Mouse (Mus musculus): ENCODE measurements around the gene Myoz2.

Gene Myoz2

DNA sequence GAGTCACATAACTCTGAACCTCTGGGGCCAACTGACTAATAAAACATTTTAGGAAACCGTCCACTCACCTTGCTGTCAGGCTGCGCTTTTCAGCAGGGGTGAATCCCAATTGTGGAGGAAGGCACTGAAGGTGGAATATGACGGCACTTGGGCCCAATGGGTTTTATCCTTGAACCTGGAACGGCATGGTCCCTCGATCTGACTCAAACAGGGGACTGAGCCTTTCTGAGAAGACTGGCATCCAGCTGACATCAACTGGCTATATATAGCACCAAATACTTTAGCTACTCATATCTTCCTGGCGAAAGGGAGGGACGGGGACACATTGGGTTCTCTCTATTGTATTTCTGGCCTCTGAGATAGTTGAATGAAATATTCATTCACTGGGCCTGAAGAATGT is at the start of gene Myoz2:
Gene Myoz2, minus strand, starts transcription at position 264 of the 400 bp plus-strand sequence.
- DNase-seq (ENCODE audit: low spot score) = no peak

DNA sequence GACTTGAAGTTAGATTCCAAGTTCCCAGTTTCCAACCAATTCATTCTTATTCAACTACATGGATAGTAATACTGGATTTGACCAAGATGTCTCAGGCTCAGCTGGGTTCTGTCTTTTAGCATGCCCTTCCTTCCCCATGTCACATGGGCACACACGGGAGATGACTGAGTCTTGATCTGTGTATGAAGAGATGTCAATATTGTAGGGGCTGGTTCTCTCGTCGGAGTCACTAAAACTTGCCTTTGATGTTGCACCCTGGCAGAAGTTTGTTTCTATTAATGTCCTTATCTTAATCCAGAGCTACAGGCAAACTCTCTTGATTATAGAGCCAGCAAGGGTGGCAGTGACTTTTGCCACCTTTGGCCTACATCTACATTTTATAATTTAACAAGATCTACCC is 46.9 kb upstream of the Myoz2 start:
- no peak for DNase-seq (ENCODE audit: low spot score)

DNA sequence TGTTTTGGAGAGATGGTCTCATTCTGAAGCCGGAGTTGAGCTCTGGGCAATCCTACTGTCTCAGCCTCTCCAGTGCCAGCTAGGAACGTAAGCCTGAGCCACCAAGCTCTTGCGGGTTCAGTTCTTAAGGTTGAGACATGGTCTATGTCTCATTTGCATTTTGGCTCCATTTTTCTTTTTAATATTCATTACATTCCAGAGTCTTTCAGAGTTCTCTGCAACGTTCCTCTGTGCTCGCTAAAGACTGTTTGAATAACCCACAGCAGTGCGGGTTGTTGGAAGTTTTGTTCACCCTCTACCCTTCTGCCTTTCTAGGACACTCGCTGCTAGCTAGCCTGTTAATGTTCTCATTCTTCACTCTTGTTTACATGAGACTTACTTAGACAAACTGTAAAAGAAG is 46.1 kb upstream of the Myoz2 start:
- no peak for DNase-seq (ENCODE audit: low spot score)

DNA sequence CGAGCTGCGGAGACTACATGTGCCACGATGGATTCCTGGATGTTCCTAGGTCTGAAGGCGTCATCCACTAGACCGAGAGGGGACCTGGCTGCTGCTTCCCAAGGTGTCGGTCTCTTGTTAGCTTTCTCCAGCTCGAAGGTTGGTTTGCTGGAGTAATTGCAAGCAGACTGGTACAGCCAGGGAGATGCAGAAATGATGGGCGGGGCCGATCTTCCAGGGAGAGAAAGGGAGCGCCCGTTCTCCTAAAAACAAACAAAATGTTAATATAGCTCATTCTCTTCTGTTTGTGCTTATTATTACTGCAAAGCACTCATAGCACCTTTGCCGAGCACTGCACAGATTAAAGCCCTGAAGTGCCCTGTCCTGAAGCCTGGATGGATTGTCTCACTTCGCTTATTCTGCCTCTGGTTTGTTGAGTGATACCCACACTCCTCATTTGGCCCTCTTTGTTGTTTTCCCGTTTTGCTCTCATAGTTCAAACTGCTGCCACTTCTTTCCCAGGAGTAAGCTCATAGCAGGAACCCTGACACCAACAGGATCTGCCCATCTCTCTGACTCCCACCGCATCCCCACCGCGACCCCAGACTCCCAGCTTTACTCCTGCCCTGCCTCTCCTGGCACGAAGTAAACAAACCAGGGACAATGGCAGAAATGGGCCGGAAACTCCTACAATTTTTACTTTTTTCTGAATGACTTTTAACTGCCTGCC is 45.4 kb upstream of the Myoz2 start:
- no peak for DNase-seq (ENCODE audit: low spot score)

DNA sequence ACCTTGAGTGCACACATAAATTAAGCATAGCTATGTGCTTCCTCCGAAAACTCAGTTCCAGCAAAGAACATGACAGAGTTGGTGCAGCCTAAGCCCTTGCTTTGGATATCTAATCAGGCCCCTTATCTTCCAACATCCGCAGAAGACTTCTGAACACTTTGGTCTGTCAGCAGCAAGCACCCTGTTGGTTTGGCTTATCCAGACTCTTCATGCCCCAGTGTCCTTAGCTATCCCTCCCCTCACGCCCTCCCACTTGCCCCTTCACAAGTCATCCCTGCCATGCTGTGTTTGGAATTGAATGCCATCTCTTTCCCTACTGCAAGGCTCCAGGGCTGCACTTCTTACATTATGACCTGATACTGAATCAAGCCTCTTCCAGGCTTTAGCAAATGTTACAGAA is 40.9 kb upstream of the Myoz2 start:
- no peak for DNase-seq (ENCODE audit: low spot score)

DNA sequence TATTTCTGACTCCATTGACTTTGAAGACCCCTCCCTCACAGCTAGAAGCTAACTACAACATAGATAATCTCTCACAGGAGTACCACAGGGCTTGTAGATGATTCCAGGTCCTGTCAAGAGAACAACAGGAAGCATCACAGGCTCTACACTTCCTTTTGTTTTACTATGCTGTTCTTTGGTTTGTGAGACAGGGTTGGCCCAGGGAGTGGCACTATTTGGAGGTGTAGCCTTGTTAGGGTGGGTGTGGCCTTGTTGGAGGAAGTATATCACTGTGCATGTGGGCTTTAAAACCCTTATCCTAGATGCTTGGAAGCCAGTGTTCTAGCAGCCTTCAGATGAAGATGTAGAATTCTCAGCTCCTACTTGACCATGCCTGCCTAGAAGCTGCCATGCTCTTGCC is 40.2 kb upstream of the Myoz2 start:
- no peak for DNase-seq (ENCODE audit: low spot score)

DNA sequence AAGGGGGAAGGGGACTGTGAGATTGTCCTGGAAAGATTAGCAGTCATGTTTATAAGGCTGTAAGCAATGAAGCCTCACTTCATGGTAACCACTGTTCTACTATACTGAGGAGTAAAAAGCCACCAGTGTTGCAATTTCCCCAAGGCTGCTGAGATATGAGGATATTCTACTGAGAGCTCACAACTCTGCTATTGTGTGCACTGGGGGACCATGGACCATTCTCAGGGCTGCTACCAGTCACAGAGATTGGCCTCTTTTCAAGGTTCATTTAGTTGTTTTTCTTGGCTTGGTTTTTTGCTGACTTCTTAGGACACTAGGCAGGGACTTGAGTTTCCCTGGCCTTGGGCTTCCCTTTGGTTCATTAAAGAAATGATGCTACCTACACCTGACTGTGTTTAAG is 38.5 kb upstream of the Myoz2 start:
- DNase-seq (ENCODE audit: low spot score) = no peak

DNA sequence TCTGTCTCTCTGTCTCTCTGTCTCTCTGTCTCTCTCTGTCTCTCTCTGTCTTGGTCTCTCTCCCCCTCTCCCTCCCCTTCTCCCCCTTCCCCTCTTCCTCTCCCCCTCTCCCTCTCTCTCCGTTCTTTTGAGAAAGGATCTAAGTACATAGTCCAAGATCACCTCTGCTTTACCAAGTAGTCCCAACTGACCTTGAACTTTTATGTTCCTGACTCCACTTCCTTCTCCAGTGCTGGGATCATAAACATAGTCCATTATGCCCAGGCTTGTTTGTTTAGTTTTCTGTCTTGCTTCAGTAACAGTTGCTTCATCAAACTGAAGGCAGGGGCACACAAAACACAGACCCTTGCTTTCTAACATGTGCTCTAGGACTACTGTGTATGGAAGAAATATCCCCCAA is 37.7 kb upstream of the Myoz2 start:
- no peak for DNase-seq (ENCODE audit: low spot score)

DNA sequence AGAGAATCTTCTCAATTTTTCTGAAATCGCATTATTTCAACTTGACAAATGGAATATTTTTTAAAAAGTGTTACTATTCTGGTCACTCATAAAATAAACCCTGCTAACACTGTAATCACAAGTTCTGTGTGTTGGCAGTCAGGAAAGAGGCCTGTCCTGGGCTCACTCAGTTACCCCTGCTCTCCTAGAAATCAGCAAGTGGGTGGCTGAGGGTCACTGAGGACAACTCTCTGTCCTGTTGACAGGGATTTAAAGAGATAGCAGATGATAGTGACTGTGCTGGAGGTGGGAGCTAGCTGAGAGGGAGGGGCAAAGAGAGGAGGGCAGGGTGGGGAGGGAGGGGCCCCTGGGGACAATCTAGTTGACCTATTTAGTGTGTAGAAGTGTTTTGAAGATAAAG is 36.2 kb upstream of the Myoz2 start:
- DNase-seq (ENCODE audit: low spot score) = no peak

DNA sequence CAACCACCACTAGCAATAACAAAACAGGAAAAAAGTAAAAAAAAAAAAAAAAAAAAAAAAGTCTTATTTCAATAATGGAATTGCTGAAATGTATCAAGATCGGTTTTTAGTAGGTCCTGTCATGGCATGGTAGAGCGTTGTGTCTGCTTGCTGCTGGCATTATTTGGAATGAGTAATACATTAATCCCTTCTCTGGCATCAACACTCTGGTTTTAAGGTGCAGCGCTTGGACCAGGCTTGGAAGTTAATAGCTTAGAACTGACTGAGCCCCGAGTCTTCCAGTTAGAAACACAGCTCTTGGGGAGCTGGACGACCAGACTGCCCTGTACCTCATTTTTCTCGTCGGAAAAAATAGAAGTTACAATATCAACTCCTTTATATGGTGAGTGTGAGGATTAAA is 32.0 kb upstream of the Myoz2 start:
- DNase-seq (ENCODE audit: low spot score) = no peak

DNA sequence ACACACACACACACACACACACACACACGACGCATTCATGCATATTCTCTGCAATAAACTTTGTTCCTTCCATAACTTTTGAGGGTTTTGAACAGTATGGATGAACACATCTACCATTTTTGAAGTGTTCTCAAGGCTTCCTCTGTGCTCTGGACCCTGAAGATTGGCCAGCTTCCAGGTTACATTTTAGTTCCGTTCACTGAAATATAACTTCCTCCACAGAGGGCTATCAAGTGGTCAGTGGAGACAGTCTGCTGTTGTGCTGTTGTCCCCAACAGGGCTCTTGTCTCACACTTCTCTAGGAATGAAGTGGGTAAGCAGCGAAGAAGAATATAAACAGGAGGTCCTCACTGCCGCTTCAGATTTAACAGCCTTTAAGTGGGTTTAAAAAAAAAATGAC is 30.7 kb upstream of the Myoz2 start:
- no peak for DNase-seq (ENCODE audit: low spot score)

DNA sequence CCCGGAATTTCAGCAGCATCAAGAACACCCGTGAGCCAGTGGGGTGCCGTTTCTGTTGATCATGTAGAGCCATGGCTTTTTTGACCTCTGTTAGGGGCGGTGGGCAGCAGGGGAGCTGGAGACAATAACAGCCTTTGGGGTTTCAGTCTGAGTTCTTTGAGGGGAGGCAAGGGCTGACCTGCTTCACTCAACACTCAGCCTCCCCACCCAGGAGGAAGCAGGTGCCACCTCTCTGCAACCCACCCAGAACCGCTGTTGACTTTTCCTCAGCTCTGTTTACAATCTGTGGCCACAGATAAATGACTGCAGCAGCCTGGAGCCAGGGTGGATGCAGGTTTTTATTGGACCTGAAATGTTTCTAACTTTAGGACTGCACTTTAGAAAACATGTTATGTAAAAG is 29.4 kb upstream of the Myoz2 start:
- no peak for DNase-seq (ENCODE audit: low spot score)

DNA sequence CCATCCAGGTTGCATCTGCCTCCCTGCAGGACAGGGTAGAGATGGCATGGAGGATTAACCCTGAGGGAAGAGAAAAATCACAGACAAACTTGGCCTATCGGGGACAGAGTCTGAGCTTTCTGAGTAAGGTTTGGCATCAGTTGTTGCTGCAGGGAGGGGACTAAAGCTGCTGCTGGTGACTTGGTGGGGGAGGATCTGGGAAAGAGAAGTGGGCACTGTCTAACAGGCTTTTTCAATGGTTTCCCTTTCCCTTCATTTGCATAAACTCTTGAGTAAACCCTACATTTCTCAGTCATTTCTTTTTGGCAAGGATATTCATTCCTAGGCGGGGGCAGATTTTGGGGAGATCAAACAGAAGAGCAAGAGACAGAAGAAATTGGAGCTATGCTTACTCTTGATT is 27.1 kb upstream of the Myoz2 start:
- no peak for DNase-seq (ENCODE audit: low spot score)

DNA sequence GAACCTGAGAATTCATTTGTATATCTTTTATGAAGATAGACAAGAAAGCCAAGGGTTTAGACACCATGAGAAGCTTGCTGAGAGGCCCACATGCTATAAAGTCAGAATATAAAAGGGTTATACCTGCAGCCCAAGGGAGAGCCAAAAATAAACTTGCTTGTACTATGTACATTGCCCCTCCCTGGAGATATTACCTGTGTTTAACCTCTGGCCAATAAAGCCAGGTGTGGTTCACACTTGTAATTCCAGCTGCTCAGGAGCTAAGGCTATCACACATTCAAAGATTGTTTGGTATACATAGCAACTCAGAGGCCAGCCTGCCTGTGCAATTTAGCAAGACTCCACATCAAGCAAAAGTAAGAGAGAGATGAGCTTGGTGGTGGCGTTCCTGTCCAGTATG is 24.0 kb upstream of the Myoz2 start:
- no peak for DNase-seq (ENCODE audit: low spot score)

DNA sequence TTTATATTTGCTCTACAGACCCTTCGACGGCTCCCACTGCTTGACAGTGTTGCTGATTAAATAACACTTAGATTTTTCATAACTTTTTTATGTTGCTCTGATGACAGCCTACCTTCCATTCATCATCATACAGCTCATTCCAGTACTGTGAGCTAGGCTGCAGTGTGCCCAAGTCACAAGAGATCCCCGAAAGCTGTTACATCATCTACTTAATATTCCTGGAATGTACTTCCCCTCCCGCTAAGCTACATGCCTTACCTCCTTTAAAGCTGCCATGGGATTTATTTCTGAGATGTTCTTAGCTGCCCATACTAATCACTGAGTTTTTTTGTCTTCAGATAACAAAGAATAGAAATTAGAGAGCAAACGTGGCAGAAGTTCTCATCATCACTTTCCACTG is 19.4 kb upstream of the Myoz2 start:
- DNase-seq (ENCODE audit: low spot score) = no peak

DNA sequence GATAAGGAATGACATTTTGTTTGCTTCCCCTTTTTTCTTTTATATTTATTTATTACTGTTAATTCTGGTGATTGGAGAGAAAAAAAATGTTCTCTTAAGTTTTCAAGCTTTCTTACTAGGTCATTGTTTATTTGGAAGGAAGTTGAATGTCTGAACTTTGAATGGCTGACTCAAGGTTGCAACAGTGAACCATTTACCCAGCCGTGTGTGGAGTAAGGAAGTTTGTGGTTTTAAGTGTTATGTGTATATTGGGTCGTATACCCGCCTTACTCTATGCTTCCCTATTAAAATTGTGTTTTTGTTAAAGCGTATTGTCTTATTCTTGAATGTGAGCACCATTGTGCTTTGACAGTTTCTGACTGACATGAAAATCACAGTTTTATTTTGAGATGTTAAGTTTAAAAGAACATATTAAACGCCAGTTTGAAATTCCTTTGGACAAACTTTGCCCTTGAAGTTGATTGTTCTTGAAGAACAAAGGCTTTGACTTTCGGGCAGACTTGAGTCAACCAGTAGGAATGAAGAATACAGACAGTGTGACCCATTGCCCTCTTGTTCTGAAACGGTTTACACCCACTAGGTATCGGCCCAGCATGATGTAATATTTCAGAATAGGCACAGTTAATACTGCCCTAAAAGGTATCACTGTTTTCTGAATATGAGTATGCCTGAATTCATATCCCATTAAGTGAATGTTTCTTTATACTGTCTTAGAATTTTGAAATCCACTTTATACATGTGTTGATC is 18.6 kb upstream of the Myoz2 start:
- DNase-seq (ENCODE audit: low spot score) = no peak

DNA sequence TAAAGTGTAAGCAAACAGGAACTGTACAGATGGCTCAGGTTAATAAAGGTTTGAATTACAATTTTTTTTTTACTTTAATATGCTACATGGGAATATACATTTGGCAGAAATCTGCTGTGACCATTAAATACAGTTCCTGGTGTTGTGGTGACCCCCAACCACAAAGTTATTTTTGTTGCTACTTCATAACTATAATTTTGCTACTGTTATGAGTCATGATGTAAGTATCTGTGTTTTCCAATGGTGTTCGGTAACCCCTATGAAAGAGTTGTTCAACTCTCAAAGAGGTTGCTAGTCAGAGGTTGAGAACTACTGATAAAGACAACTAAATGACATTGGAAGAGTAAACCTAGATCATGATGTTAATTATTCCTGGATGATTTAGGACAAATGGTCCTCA is 7.5 kb upstream of the Myoz2 start:
- no peak for DNase-seq (ENCODE audit: low spot score)

DNA sequence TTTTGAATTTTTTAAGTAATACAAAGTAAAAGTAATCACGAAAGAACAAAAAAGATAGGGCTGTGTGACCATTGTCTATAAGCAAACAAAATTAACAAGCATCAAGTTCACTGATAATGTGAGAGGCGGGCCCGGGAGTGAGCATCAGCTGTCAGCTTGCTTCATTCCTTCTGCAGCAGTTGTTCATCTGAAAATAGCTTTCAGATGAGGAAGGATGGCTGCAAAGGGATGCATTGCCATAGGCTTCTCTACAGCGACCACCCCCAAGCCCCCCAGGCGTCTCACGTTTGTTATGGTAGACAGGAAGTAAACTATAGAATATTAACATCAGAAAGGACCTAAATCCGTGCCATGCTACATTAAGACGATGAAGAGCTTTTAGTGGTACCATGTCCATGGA is 1.0 kb downstream of the Myoz2 start:
- no peak for DNase-seq (ENCODE audit: low spot score)

DNA sequence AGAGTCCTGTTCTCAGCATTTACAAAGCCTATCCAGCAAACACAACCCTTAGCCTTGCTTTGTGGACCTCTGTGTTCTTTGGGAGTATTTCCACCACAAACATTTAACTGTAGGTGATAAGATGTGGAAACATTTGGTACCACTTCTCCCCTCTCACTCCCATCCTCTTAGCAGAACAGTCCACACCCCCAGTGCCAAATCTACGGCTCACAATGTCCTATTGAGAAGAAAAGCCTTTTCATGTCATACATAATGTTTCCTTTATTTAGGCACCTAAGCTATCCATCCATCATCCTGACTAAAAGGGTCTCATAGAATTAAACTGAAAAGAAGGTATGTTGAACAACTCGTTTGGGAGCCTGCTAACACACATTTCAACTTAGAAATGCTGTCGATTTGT is 9.2 kb downstream of the Myoz2 start:
- DNase-seq (ENCODE audit: low spot score) = no peak

DNA sequence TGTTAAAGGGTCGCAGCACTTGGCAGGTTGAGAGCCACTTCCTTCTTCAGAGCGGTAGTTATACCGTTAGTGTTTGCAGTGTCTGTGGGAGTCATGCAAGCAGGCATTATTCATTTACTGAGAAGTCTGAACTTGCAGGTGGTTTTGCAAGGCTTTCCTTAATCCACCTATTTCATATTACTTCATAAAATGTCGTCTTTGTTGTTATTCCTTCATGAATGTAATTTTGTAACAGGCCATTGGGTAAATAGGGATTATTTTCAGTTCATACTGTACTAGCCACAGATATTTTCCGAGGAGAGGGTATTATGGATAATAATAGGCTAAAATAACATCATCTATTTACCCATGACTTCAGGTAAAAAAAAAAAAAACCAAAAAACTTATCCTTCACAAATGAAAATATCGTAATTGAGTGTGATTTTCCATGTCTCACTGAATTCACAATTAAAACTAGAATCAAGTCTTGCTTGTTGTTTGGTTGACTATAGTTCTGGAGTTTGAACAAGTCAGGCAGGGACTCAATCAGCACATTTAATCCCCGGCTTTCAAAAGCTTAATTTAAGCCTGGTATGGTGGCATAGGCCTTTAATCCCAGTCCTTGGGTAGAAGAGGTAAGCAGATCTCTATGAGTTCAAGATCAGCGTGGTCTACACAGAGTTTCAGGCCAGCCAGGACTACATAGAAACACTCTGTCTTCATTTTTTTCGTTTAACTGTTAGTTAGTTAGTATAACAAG is 10.2 kb downstream of the Myoz2 start:
- DNase-seq (ENCODE audit: low spot score) = no peak

DNA sequence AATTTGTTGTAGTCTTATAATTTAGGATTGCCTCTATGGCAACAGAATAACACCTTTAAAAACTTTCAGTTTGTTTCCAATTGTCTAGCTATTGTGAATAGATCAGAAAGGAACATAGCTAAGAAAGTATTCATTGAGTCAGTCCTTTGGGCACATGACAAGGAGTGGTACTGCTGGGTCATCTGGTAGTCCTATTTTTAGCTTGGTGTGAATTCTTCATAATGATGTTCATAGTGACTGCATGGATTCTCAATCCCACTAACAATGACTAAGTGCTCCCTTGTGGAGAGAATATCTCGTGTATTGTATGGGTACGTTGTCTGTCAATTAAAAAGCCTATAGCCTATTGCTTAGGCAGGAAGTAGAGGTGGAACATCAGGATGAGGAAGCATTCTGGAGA is 16.0 kb downstream of the Myoz2 start:
- DNase-seq (ENCODE audit: low spot score) = no peak

DNA sequence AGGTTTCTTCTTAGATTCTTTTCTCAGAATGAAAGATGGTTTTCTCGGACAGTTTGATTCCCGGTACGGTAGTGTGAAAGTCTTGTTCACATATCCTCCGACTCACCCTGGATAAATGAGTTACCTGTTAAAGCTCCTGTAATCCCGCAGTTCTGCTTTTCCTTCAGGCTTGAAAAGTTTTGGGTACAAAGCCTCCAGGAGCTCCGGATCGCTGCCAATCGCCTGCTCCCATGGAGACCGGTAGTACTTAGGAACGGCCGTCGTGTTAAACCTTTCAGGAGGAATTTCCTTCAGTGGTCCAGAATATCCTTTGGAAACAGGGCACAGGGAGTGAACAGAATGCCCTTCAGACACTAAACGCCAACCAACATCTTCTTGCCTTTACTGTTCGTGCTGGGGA is 21.3 kb downstream of the Myoz2 start:
- no peak for DNase-seq (ENCODE audit: low spot score)

DNA sequence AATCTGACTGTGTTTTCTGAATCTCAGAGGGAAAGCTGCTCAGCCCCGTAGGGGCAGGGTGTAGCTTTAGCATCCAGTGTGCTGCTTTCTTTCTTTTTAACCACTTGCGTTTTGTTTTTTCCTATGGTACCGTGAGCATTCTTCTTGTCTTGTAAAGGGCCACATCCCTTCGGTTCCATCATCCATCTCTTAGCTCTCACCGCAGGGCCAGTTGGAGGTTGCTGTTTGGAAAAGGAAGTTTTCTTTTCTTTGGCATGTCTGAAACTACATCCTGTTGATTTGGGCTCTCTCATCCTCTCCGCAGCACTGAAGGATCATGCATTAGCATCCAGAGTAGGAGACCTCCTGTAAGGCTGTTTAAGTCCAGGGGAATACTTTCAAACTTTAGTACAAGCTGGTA is 25.4 kb downstream of the Myoz2 start:
- no peak for DNase-seq (ENCODE audit: low spot score)
